Mouse (Mus musculus) embryonic fibroblast, embryonic 13.5 days (primary cell): Measurements from ENCODE around the gene Pmpcb. TPM values are rescaled to one million over a fixed set of nuclear protein-coding genes. Genes with fewer than 3 reads are reported as not detected.

ENCODE experiments used
- H3K27ac ChIP-seq: 2 replicates; pipeline ENCODE4 v1.5.1; 2012; ENCODE audit warnings: low read length, control low read depth, inconsistent platforms; ENCODE audit not compliant: insufficient read depth
- H3K4me1 ChIP-seq: 2 replicates; pipeline ENCODE4 v1.6.1; 2011; ENCODE audit warnings: low read length; ENCODE audit not compliant: control insufficient read depth, insufficient read depth
- H3K4me3 ChIP-seq: 2 replicates; pipeline ENCODE4 v1.5.1; 2011; ENCODE audit warnings: mild to moderate bottlenecking, control low read depth, low read length; ENCODE audit not compliant: insufficient read depth
- CTCF ChIP-seq: IDR thresholded peaks from 2 replicates; pipeline ENCODE4 v1.5.1; 2011; ENCODE audit warnings: mild to moderate bottlenecking, control low read depth, low read length, moderate library complexity, borderline replicate concordance; ENCODE audit not compliant: insufficient read depth
- POLR2A ChIP-seq: IDR thresholded peaks from 2 replicates; pipeline ENCODE4 v1.6.1; 2011; ENCODE audit warnings: low read depth, mild to moderate bottlenecking, control low read depth, low read length, moderate library complexity
- polyA plus RNA-seq: library from polyadenylated mRNA; stranded (reverse); fragments of >200 nt; gene quantifications from 2 replicates; pipeline ENCODE4 v1.2.4, GENCODE M21; 2011; ENCODE audit warnings: low read depth; ENCODE audit not compliant: missing spikeins, insufficient read length

The Pmpcb gene
- polyA plus RNA-seq, 1 experiment, result 78.7 TPM

DNA sequence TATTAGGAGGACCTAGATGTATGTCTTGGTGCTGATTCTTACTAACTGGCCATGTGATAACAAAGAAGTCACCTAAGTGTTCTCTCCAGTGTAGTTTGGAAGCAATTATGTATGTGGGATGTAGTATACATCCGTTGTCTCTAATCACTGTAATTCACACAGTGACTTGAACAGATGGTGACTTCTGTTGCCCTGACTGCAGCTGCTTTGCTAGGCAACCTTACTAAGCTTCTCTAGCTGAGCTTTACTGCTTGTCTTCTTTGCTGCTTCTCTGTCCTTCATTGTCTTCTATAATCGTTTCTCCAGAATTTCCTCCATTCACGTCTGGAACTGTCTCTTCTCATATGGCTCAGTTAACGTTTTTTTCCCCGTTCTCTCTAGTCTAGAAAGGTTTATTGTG is 52.1 kb downstream of the Pmpcb start:
- no peak for TF ChIP-seq CTCF
- TF ChIP-seq POLR2A, result no peak
- Histone ChIP-seq H3K4me1 (peaks cover 3% of the 10 kb centered on the region; the same call in 1 of the 2 replicates), H3K4me3 (no peak overlapping the region), H3K27ac (no peak overlapping the region)

DNA sequence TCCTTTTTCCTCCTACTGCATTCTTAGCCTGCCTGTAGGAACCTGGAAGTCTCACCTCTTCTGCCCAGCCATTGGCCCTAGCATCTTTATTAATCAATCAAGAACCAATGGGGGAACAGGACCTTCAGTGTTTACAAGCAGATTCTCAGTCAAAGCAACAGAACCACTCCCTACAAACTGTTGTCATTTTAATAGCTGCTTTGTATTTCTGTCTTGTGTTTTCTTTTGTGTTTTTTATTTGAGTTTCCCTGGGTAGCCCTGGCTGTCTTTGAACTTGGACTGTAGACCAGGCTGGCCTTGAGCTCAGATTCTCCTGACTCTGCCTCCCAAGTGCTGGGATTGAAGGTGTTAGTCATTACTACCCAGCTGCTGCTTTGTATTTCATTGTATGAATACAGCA is 55.2 kb downstream of the Pmpcb start:
- Histone ChIP-seq H3K4me1 (peaks cover 3% of the 10 kb centered on the region; the same call in 1 of the 2 replicates), H3K27ac (no peak overlapping the region), H3K4me3 (no peak overlapping the region)
- TF ChIP-seq CTCF (no peak), POLR2A (no peak)

DNA sequence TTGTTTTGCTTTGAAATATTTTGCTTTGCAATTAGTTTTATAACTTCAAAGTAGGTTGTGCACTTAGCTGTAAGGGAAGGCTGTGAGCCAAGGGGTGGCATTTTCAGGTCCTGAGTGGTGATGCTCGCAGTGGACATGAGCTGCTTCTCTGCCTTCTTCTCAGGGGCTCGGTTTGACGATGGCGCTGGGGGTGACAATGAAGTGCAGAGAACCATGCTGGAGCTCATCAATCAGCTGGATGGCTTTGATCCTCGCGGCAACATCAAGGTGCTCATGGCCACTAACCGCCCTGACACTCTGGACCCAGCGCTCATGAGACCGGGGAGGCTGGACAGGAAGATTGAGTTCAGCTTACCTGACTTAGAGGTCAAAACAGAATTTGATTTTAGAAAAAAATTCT is 66.0 kb downstream of the Pmpcb start:
- no peak for TF ChIP-seq CTCF
- no peak for TF ChIP-seq POLR2A
- Histone ChIP-seq H3K4me1 (no peaks in the 10 kb centered on the region), H3K27ac (no peak overlapping the region), H3K4me3 (no peak overlapping the region)

DNA sequence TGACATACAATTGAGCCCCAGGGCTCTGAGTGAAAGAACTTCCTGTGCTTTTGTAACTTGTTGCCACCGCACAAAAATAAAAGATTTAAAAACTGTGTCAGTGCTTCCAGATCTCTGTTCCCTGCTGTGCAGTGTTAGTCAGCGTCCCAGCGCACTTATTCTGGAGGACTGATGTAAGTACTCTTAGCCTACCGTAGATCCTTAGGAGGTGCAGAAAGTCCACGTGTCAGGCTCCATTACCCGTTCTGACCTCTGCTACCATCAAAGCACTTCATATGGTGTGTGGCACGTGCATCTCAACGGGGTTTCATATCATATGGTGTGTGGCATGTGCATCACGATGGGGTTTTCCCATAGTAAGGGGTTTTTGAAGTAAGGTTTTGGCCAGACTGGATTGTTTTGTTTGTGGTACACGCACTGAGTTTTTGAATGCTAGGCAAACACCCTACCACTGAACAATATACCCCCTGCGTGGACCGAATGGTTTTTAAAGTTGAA is 66.8 kb downstream of the Pmpcb start:
- no peaks in the 10 kb centered on the region for H3K4me1 ChIP-seq
- H3K4me3 ChIP-seq, result no peak overlapping the region
- TF ChIP-seq CTCF (no peak), POLR2A (no peak)
- H3K27ac ChIP-seq, result no peak overlapping the region

DNA sequence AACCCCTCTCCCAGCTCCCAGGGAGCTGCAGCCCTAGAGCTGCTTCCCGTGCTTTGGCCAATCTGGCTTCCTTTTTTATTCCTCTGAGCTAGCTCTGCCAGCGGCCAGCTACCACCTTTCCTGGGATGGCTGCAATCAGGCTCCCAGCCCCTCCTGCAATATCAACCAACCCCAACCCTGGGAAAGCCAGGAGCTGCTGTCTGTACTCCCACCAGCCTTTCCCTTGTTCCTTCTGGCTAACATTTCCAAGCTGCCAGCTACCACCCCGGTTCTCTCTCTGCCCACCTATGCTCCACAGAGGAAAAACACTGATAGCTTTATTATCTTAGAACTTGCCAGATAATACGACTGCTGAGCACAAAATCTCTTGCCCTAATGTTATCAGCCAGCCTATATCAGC is 67.9 kb downstream of the Pmpcb start:
- no peak for TF ChIP-seq CTCF
- Histone ChIP-seq H3K27ac (no peak overlapping the region), H3K4me1 (no peaks in the 10 kb centered on the region), H3K4me3 (no peak overlapping the region)

Other genes starting within 250 kb of the Pmpcb start
- 187 and 323 TPM in 2 replicates for gene Lrrc17, start 193.6 kb upstream of the Pmpcb start, polyA plus RNA-seq
- gene Fbxl13, start 91.5 kb upstream of the Pmpcb start, polyA plus RNA-seq, result 0.27 TPM in 1 of 2 replicates, not detected in the other
- gene Armc10, start 91.3 kb upstream of the Pmpcb start, polyA plus RNA-seq, result 34.2 and 40.4 TPM in 2 replicates
- gene Napepld, start 35.7 kb upstream of the Pmpcb start, polyA plus RNA-seq, result 1.7 and 1.9 TPM in 2 replicates
- gene Dnajc2, start 48.1 kb downstream of the Pmpcb start, polyA plus RNA-seq, result 46.0 and 48.1 TPM in 2 replicates
- 108 and 127 TPM in 2 replicates for gene Psmc2, start 48.1 kb downstream of the Pmpcb start, polyA plus RNA-seq
- not detected in 2 replicates for gene Slc26a5, start 128.5 kb downstream of the Pmpcb start, polyA plus RNA-seq